Mouse (Mus musculus) WW6 (cell line): ENCODE results near the gene Dennd4b.
"Not testable (repeated sequence)": the region's sequence is repeated elsewhere in the genome, so short reads cannot be mapped to it uniquely, and the experiment has no call there.

Source experiments
- DNase-seq: peaks from one replicate; pipeline ENCODE4 v3.0.0-alpha.2; 2013; ENCODE audit warnings: low read depth, low spot score

Gene Dennd4b

DNA sequence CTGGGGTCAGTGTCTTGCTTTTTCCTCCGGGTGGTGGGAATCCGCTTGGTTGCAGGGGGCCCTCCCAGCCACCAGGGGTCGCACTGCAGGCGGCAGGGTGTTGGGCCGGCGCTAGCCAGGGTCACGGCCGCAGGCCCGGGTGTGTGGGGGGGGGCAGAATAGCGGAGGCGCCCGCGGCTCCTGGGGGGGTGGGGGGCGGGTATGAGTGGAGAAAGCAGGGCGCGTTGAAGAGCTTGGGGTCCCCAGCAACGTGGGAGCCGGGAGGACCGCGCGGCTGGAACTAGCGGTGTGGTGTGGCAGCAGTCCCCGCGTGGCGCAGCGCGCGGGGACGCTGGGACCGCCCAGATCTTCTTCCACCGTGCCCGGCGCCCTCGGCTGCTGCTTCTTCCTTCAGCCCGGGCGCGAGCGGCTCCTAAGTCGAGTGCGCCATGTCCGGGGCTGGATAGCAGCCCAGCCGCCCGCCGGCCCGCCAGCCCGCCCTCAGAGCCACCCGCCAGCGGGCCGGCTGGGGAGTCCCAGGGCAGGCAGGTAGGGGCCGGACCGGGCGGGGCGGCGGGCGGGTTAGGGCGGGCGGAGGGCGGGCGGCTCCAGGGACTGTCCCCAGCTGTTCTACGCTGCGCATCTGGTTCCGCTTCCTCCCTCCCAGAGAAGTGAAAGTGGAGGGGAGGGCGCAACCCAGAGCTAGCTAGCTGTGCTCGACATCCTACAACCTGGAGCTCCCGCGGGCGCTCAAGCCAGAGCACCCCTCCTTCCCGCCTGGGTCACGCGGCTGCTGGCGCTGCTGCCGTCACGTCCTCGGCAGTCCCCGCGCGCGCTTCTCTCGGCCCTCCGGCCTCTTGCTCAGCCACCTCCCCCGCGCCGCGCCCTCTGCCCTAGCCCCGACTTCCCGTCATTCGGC, at the start of gene Dennd4b:
Gene Dennd4b, plus strand, starts transcription at position 152 of the 898 bp plus-strand sequence.
- no peak for DNase-seq

DNA sequence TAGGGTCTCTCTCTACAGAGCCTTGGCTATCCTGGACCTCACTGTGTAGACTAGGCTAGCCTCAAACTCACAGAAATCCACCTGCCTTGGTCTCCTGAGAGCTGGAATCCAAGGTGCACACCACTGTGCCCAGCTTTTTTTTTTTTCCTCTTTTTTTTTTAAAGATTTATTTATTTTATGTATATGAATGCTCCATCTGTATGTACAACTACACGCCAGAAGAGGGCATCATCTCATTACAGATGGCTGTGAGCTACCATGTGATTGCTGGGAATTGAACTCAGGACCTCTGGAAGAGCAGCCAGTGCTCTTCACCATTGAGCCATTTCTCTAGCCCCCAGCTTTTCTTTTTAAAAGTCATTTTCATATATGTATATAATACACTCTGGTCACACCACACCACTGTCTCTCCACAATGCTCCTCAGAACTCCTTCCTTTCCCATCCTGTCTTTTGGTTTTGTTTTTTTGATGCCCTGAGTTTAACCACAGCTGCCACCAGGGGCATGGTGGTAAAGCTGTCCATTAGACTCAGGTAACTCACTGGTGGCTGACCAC, 49.1 kb upstream of the Dennd4b start:
- no peak for DNase-seq

DNA sequence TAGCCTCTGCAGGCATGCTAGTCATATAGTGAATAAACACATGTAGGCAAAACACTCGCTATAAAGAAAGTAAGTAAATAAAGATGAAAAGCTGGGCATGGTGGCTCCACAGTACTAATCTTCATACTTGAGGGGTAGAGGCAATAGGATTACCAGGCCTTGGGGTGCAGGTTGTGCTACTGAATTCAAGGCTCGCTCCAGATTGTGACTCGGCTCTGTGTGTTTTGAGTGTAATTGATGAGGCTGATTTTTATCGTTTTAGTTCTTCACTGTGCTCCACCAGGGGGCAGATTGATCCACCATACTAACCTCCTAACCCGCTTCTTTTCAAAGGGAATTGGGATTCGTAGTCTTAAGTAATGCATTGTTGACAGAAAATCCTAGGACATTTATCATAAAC, 44.9 kb upstream of the Dennd4b start:
- no peak for DNase-seq

DNA sequence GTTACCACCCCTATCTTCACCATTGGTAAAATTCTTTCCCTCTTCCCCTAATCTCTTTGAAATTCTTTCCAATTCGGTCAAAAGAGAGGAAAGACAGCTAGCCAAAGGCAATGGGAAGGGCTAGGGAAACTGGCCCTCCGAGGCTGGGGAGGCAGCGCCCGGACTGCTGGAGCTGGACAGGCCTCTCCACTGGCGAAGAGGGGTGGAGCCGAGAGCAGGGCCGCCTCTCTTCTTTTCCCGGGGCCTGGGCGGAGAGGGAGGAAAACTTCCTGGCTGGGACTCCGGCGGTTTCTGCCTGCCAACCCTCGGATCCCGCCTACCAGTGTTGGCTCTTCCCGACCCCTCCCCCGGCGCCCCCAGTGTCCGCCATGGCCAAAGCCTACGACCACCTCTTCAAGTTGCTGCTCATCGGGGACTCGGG, 44.4 kb upstream of the Dennd4b start:
- no peak for DNase-seq

DNA sequence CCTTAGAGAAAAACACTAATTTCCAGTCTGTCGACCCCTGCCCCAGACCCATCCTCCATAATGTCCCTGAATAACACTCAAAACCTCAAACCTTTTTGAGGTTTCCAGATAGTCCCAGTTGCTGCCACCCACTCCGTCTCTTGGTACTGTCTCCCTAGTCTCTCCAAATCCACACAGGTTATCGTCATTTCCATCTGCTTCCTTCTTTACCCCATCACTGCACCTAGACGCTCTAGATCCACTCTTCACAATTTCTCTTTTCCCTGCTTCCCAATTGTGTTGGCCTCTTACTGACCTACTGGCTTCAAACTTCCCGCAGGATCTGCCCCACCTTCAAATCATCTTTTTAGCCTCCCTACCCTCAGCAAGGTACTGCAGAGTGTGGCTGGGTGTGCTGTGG, 43.9 kb upstream of the Dennd4b start:
- no peak for DNase-seq

DNA sequence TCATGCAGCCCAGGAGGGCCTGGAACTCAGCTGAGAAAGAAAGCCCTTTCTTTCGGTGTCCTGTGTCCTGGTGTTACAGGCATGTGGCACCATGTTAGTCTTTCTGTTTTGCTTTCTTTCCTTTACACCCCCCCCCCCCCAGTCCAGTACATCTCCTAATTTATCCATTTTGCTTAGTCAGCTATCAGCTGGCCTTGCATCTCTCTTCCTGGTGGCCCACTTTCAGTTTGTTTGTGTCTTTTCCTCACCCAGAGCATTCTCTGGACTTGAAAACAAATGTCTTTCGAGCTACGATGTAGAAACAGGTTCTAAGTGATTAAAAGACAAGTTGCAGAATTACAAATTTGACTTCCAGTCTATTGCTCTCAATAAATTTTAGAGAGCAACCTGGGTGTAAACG, 42.5 kb upstream of the Dennd4b start:
- no peak for DNase-seq

DNA sequence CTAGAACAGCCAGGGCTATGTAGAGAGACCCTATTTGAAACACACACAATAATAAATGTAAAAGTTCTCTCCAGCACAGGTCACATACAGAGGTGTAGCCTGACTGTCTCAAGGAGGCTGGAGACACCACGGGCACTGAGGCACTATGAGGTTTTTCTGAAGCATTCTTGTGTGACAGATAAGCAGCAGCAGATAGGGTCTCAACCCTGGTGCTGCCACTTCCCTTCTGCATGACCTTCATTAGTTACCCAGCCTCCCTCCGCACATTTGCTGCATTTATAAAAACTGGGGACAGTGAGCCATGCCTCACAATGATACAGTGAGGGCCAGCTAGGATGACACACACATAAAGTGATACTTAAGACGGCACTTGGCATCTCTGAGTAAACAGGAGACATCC, 42.0 kb upstream of the Dennd4b start:
- no peak for DNase-seq

DNA sequence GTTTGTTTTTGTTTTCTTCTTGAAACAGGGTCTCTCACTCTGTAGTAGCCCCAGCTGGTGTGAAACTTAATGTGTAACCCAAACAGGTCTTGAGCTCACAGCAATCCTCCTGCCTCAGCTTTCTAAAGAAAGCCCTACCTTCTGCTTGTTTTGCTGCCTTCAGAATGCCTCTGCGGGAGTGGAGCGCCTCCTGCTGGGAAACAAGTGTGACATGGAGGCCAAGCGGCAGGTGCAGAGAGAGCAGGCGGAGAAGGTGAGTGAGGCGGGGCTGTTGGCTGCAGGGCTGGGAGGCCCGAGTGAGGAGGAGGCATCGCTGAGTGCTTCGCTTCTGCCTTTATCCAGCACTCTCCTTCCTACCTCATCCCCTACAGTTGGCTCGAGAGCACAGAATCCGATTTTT, 40.7 kb upstream of the Dennd4b start:
- no peak for DNase-seq

DNA sequence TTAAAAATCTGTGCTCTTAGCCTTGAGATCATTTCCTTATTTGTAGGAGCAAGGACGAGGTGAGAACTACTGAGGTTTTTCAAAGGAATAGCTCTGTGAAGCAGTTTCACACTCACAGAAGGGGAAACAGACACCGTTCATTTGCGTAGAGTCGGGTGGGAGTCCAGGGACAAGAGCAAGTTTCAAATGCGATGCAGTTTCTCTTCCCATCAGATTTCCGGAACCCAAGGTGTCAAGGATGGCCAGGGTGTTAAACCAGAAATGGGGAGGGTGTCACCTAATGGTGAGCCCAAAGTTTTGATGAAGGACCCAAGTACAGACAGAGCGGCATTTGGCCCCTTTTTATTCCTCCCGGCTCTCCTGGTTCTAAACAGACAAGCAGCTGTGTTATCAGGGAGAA, 33.9 kb upstream of the Dennd4b start:
- no peak for DNase-seq

DNA sequence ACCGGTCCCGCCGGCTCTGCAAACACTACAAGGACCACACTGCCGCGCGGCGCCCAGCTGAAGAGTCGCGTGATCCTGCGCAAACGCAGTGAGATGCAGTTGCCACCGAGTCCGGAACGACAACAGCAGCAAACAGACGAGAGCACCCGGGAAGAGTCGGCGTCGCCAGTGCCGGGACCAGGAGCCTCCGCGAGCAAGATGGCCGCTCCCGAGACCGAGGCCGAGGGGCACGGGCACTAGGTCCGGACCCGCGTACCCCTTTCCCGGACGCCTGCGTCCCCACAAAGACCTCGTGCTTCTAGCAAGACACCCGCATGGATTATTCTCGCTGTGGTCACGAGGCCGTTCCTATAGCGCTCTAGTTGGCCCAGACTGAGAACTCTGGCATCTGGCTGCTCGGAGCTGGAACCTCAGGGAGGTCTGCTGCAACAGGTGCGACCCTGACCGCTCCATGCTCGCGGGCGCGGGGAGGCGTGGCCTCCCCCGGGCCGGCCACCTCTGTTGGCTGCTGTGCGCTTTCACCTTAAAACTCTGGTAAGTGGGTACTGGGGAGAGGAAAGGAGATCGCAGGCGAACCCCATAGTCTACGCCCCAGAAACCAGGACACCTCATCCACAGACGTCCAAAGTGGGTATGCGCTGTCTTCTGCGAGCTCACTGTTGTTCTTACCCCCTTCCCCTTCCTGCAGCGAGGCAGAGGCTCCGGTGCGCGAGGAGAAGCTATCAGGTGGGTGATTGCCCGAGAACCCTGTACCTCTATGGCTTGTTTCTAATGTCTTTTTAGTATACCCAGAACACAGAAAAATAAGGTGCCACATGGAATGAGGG, 33.3 kb upstream of the Dennd4b start, which contains the start of gene Jtb:
Gene Jtb, plus strand, starts transcription at position 91 of the 827 bp plus-strand sequence.
- DNase-seq: peak; percentile 87

DNA sequence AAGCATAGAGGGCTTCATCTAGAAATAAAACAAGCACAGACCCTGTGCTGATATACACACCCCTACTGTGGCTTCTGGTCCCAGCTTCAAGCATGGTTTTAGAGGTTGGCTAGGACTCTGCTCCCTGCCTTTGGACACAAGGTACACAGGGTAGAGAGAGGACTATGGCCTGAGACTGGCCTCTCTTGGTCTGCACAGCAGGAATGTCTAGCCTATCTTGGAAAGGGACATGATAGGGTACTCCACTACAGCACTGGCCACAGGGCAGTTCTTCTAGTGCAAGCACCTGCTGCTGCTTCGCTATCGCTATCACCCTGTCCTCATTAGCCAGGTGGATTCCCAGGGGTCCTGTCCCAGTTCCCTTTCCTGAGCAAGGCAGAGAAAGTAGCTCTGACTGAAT, 23.7 kb upstream of the Dennd4b start:
- DNase-seq: no peak

DNA sequence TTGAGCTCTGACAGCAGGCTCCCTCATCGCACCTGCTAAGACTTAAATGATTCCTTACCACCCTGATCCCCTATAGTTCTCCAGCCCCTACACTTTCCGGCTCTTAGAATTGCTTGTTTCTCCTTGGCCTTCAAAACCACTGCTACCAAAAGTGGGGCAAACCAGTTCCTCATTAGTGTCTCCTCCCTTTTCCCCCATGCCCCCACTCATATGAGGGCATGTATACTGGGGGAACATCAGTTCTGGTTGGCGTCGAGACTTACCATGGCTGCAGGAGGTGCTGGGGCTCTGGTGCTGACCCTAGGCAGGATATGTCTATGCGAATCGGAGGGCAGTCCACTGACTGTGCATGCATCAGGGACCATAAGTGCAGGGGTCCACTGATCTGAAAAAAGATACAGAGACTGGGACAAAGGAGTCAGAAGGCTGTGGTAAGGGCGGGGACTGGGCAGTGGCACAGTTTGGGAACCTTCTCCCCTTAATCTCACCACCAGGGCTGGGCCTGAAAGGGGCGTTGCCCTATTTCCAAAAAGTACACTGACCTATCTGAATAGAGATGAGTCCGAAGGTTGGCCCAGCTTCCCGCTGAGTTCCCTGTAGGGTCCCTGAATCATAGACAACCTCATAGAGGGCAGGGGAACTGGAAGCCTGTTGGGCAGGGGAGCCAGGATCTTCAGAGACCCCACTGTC, 23.2 kb upstream of the Dennd4b start:
- no peak for DNase-seq

DNA sequence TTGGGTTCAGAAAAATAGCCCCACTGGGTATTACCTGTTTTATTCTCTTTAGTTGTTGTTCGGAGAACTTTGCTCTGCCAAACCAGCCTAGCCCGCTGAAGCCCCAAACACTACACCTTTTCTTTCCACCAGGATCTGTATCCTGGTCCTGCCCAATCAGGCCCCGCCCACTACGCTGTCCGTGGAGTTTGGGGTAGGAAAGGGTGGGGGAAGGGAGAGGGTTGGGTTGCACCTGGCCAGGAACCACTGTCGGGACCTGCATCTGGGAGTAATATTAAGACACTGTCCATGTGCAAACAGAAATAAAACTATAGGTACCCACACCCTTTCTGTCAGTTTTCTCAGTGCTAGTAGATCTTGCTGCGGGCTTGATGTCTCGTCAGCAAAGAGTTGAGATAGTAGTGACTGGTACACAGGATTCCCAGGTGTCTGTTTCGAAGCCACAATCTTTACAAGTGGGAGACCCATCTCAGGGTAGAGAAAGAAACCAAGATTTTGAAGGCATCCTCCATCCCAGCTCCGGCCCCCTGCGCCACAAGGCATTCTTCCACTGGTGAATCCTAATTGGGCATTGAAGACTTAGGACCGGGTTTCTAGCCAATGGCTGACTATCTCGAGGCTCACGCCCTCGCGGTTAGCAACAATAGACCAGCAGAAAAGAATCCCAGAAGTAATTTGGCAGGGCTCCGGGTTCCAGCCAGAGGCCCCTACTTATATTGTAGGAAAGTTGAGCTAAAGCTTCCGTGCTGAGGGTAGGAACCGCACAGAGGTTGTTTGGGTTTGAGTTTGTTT, 21.8 kb upstream of the Dennd4b start, which contains the start of gene Creb3l4:
Gene Creb3l4, minus strand, starts transcription at position 529 of the 792 bp plus-strand sequence.
- no peak for DNase-seq

DNA sequence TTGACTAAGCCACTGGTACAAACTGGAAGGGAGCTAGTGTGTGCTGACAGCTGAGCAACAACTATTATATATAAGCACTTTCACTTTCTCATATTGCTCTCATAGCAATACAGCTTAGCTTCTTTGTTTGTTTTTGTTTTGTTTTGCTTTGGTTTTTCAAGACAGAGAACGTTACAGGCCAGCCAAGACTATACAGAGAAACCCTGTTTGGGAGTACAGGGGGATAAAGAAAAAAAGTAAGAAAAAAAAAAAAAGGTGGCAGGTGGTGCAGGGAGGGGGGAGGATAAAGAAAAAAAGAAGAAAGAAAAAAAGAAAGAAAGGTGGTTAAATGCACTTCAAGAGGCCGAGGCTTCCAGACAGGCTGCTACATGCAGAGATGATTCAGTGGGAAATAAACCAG, 19.6 kb upstream of the Dennd4b start:
- no peak for DNase-seq

DNA sequence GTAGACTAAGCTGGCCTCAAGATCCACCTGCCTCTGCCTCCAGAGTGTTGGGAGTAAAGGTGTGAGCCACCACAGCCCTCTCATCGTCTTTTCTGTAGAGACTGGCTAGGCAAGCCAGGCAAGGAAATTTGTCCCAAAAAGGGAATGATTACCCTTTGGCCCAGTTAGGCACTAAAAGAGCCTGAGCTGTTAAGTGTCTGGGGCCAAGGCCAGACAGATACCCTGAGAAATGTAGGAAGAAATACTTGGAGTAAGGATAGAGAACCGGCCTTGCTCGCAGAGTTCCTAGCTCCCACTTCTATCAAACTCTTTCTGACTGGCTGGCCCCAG, 17.4 kb upstream of the Dennd4b start:
- no peak for DNase-seq

DNA sequence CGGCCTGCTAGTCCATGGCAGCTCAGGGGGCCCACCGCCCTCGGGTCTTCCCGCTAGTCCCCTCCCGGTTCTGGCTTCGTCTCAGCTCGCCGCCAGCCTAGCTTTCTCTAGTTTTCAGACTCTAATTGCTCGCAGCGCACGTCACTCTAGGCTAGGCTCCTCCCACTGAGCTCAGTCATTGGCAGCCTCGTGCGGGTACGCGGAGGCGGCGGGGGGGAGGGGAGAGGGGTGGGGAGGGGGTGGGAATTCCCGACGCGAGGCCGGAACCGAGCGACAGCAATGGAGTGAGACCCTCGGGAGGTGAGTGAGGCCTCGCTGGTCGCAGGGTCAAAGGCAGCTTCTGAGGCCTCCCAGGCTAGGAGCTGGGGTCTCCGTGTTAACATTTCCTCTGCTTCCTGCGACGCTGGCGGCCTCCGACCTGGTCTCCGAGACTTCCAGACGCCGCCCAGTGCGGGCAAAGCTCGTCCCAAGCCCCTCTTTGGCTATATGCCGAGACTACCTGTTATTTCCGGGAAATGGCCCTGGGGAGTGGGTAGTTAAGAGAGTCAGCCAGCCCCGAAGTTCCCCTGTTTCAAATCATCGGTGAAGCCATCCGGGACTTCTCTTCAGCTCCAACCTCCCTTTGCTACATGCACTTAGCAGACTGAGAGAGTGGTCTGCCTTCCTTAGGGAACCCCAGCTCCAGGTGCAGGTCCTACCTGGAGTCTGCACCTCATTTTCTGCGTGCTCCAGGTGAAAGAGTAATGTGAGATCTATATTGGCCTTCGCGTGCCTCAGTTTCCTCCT, 16.8 kb upstream of the Dennd4b start, which contains the start of gene Slc39a1:
Gene Slc39a1, plus strand, starts transcription at position 213 of the 786 bp plus-strand sequence.
- peak; percentile 78 for DNase-seq

DNA sequence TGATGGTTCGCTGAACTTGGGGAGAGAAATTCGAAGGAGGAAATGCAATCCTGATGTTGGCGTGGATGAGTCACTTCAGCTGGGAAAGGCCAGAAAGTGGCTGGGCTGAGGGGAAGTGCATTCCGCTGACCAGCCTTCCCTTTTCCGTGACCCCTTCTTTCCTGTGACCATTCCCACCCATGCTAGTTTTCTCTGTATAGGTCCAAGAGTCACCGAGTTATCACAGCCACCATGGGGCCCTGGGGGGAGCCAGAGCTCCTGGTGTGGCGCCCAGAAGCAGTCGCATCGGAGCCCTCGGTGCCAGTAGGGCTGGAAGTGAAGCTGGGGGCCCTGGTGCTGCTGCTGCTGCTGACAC, 16.3 kb upstream of the Dennd4b start:
- no peak for DNase-seq

DNA sequence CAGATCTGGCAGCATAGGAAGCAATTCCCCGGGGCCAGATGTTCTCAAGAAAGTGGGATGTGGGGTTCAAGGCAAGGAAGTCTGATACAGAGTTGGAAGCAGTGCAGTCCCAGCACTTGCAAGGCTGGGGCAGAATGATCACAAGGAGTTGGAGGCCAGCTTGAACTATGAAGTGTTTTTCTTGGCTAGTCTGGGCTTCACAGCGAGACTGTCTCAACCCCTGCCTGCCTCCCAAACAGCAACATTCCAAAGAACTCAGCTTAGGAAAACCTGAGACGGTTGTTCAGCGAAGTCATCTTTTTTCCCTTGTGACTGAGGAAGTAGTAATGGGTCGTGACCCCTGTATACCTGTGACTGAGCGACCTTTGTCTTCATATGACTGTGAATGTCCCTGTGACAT, 14.2 kb upstream of the Dennd4b start:
- no peak for DNase-seq

DNA sequence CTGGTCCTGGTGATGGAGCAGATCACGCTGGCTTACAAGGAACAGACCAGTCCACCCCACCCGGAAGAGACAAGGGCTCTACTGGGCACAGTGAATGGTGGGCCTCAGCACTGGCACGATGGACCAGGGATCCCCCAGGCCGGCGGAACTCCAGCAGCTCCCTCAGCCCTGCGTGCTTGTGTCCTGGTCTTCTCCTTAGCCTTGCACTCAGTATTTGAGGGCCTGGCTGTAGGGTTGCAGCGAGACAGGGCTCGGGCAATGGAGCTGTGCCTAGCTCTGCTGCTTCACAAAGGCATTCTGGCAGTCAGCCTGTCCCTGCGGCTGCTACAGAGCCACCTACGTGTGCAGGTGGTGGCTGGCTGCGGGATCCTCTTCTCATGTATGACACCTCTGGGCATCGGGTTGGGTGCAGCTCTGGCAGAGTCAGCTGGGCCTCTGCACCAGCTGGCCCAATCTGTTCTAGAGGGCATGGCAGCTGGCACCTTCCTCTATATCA, 13.2 kb upstream of the Dennd4b start:
- not testable (repeated sequence) for DNase-seq

DNA sequence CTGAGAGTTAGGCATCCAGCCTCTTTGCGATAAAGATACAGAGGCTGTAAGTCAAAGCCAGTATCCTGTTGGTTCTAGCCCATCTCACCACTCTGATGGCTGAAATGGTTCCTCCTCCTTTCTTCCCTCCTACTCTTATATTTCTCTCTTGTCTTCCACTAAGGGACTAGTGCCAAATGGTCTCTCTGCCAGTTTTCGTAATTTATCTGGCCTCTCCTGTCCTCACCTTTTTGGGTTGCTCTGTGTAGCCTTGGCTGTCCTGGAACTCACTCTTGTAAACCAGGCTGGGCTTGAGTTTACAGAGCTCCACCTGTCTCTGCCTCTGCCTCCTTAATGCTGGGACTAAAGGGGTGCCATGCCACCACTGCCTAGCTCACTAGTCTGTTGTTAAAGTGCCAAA, 12.3 kb upstream of the Dennd4b start:
- DNase-seq: not testable (repeated sequence)
